Mouse (Mus musculus) hindbrain, embryonic 11.5 days (tissue): ENCODE measurements around the gene Pdxp. TPM values are rescaled to one million over a fixed set of nuclear protein-coding genes. Genes with fewer than 3 reads are reported as not detected.
A peak's percentile ranks its signal among the peaks of the same experiment; 100 is the strongest.

Source experiments
- ATAC-seq: fragments of 200-750 bp; cut with Nextera tagmentation; 2 replicates; pipeline ENCODE4 v1.8.0; 2017; ENCODE audit warnings: mild to moderate bottlenecking, moderate TSS enrichment, moderate library complexity; ENCODE audit not compliant: low FRiP score
- DNase-seq: peaks from one replicate; pipeline ENCODE4 v3.0.0-alpha.2; 2015; ENCODE audit warnings: low spot score
- H3K27ac ChIP-seq: fragments of 300-500 bp; sonication (generic); 2 replicates; pipeline ENCODE4 v1.5.1; 2014; ENCODE audit warnings: mild to moderate bottlenecking, low read depth, low read length
- H3K27me3 ChIP-seq: fragments of 300-500 bp; sonication (generic); 2 replicates; pipeline ENCODE4 v1.6.1; 2014; ENCODE audit warnings: mild to moderate bottlenecking, low read length, moderate library complexity, mixed read lengths; ENCODE audit not compliant: control insufficient read depth, insufficient read depth
- H3K36me3 ChIP-seq: fragments of 300-500 bp; sonication (generic); 2 replicates; pipeline ENCODE4 v1.6.1; 2014; ENCODE audit warnings: mild to moderate bottlenecking, low read length, moderate library complexity, mixed read lengths; ENCODE audit not compliant: control insufficient read depth, insufficient read depth
- H3K4me1 ChIP-seq: fragments of 300-500 bp; sonication (generic); replicated peaks from 2 replicates; pipeline ENCODE4 v1.6.1; 2014; ENCODE audit warnings: low read length, mixed read lengths; ENCODE audit not compliant: control insufficient read depth, insufficient read depth
- H3K4me2 ChIP-seq: fragments of 300-500 bp; sonication (generic); replicated peaks from 2 replicates; pipeline ENCODE4 v1.6.1; 2014; ENCODE audit warnings: mild to moderate bottlenecking, low read depth, low read length
- H3K4me3 ChIP-seq: fragments of 300-500 bp; sonication (generic); 2 replicates; pipeline ENCODE4 v1.5.1; 2014; ENCODE audit warnings: low read depth, low read length
- H3K9ac ChIP-seq: fragments of 300-500 bp; sonication (generic); 2 replicates; pipeline ENCODE4 v1.6.1; 2014; ENCODE audit warnings: low read depth, low read length
- H3K9me3 ChIP-seq: fragments of 300-500 bp; sonication (generic); 2 replicates; pipeline ENCODE4 v1.6.1; 2016; ENCODE audit warnings: low read length; ENCODE audit not compliant: control insufficient read depth
- WGBS: fragments of 180-500 bp; shearing (Covaris S2); extraction: QIAGEN DNeasy Blood & Tissue Kit; methylation state at CpG from one replicate; pipeline ENCODE4 v1.1.7; 2014; 5-methylcytosine and 5-hydroxymethylcytosine counted together
- polyA plus RNA-seq: library from polyadenylated mRNA; unstranded; fragments of >200 nt; fragmentation: Nextera tagmentation; extraction: Ambion mirVana; gene quantifications from 2 replicates; pipeline ENCODE4 v1.2.1, GENCODE M21; 2014

Pdxp gene
- polyA plus RNA-seq, 1 experiment from 2014 or later: 35.2 TPM

GRCm38 (mm10) chr15:78927788-78928457, 14.2 kb downstream of the Pdxp start:
- peak; percentile 55; the same call in 1 of the 2 replicates for ATAC-seq
- no peak overlapping the region for H3K27ac ChIP-seq
- under 1% methylated on average over 21 of the region's 35 CpGs for WGBS

GRCm38 (mm10) chr15:78928539-78928938, 14.8 kb downstream of the Pdxp start:
- H3K9me3 ChIP-seq: no peaks in the 10 kb centered on the region
- peaks cover 8% of the 10 kb centered on the region for H3K4me1 ChIP-seq
- DNase-seq (no peak), ATAC-seq (no peak)
- H3K9ac ChIP-seq: no peak overlapping the region
- WGBS: 53% methylated on average over 7 of the region's 8 CpGs
- H3K27ac ChIP-seq: no peak overlapping the region
- peak overlapping the region; percentile 65 for H3K4me2 ChIP-seq
- peak overlapping the region; percentile 27; the same call in 1 of the 2 replicates for H3K4me3 ChIP-seq
- 0 out of 2 replicates have a peak, but pooled peaks cover 2% of the 10 kb centered on the region for H3K27me3 ChIP-seq
- H3K36me3 ChIP-seq: no peaks in the 10 kb centered on the region

More at GRCm38 (mm10) chr15:78927788-78928457, 14.2 kb downstream of the Pdxp start:
- Histone ChIP-seq H3K4me3 (peak overlapping the region; percentile 27), H3K9me3 (no peaks in the 10 kb centered on the region), H3K9ac (peak overlapping the region; percentile 37; the same call in 1 of the 2 replicates), H3K4me1 (peaks cover 8% of the 10 kb centered on the region), H3K4me2 (peak overlapping the region; percentile 65), H3K27me3 (0 out of 2 replicates have a peak, but pooled peaks cover 2% of the 10 kb centered on the region), H3K36me3 (no peaks in the 10 kb centered on the region)
- DNase-seq: peak; percentile 68

- Histone ChIP-seq H3K4me1 (peaks cover 6% of the 10 kb centered on the region), H3K9ac (no peak overlapping the region), H3K4me3 (no peak overlapping the region), H3K4me2 (no peak overlapping the region), H3K36me3 (no peaks in the 10 kb centered on the region), H3K27me3 (0 out of 2 replicates have a peak, but pooled peaks cover 2% of the 10 kb centered on the region), H3K27ac (no peak overlapping the region), H3K9me3 (no peaks in the 10 kb centered on the region)
- no peak for ATAC-seq
- DNase-seq: no peak
- WGBS: 92% methylated on average over 6 of the region's 6 CpGs
Observed at GRCm38 (mm10) chr15:78930192-78930706, 16.5 kb downstream of the Pdxp start.

- H3K9me3 ChIP-seq: no peaks in the 10 kb centered on the region
- ATAC-seq (no peak), DNase-seq (no peak)
- 0 out of 2 replicates have a peak, but pooled peaks cover 2% of the 10 kb centered on the region for H3K27me3 ChIP-seq
- no peak overlapping the region for H3K4me2 ChIP-seq
- H3K36me3 ChIP-seq: no peaks in the 10 kb centered on the region
- H3K9ac ChIP-seq: no peak overlapping the region
- H3K4me1 ChIP-seq: peaks cover 5% of the 10 kb centered on the region
- WGBS: 88% methylated on average over 7 of the region's 7 CpGs
- H3K27ac ChIP-seq: no peak overlapping the region
- H3K4me3 ChIP-seq: no peak overlapping the region
Observed at GRCm38 (mm10) chr15:78930801-78931426, 17.2 kb downstream of the Pdxp start.

GRCm38 (mm10) chr15:78931577-78931976, 17.9 kb downstream of the Pdxp start:
- DNase-seq (peak; percentile 24), ATAC-seq (no peak)
- H3K9ac ChIP-seq: no peak overlapping the region
- H3K27ac ChIP-seq: no peak overlapping the region
- H3K4me2 ChIP-seq: no peak overlapping the region
- H3K4me1 ChIP-seq: peaks cover 2% of the 10 kb centered on the region; the same call in 1 of the 2 replicates
- no peaks in the 10 kb centered on the region for H3K36me3 ChIP-seq
- WGBS: 35% methylated on average over 3 of the region's 3 CpGs
- H3K27me3 ChIP-seq: 0 out of 2 replicates have a peak, but pooled peaks cover 2% of the 10 kb centered on the region
- no peak overlapping the region for H3K4me3 ChIP-seq
- no peaks in the 10 kb centered on the region for H3K9me3 ChIP-seq

GRCm38 (mm10) chr15:78934784-78935320, 21.1 kb downstream of the Pdxp start, which contains the start of gene Nol12:
TSS of gene Nol12 (plus strand) at chr15:78934933.
- Histone ChIP-seq H3K27me3 (no peaks in the 10 kb centered on the region), H3K4me2 (peak within 1 kb of the TSS; percentile 69), H3K27ac (peak within 1 kb of the TSS; percentile 62; the same call in 1 of the 2 replicates), H3K9ac (peak within 1 kb of the TSS; percentile 86), H3K4me1 (no peaks in the 10 kb centered on the region), H3K9me3 (no peaks in the 10 kb centered on the region), H3K4me3 (peak within 1 kb of the TSS; percentile 80), H3K36me3 (peaks cover 6% of the 10 kb centered on the region; the same call in 1 of the 2 replicates)
- under 1% methylated on average over 42 of the region's 42 CpGs for WGBS
- ATAC-seq: peak; percentile 88
- peak; percentile 92 for DNase-seq

DNA sequence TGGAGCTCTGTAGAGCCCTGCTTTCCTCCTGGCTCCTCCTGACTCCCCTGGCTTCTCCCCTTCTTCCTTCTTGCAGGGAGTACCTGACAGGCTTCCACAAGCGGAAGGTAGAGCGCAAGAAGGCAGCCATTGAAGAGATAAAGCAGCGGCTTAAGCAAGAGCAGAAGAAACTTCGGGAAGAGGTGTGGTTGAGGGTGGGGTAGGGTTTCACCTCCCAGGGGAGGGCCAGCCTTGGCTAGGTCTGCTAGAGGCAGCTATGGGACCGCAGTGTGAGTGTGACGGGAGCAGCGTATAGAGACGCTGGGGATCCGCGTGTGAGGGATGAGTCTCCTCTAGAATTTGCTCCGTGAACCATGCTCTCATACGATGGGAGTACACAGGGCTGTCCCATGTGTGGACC, 22.7 kb downstream of the Pdxp start:
- Histone ChIP-seq H3K36me3 (peaks cover 6% of the 10 kb centered on the region; the same call in 1 of the 2 replicates), H3K27ac (no peak overlapping the region)

DNA sequence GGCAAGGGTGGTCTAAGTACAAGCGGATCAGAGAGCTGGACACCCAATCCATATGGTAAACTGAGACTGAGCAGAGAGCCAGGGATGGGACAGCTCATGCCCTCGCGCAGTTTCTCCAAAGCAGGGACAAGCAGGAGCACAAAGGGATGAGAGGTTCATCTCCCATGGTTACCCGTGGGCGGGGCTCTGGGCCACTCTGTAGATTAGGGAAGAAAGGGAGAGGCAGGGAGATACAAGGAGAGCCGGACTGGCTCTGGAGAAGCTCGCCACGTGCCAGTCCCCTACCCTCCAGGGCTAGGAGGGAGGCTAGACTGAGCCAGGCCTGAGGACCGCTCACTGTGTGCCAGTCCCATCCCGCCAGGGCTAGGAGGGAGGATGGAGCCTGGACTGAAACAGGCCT, 23.6 kb downstream of the Pdxp start:
- no peak for ATAC-seq
- no peak overlapping the region for H3K4me3 ChIP-seq
- no peaks in the 10 kb centered on the region for H3K9me3 ChIP-seq
- no peak overlapping the region for H3K9ac ChIP-seq
- no peak for DNase-seq
- H3K27me3 ChIP-seq: no peaks in the 10 kb centered on the region
- WGBS: 90% methylated on average over 10 of the region's 10 CpGs
- no peaks in the 10 kb centered on the region for H3K4me1 ChIP-seq
- H3K4me2 ChIP-seq: no peak overlapping the region
- peaks cover 6% of the 10 kb centered on the region; the same call in 1 of the 2 replicates for H3K36me3 ChIP-seq
- no peak overlapping the region for H3K27ac ChIP-seq

More for the DNA sequence above, 22.7 kb downstream of the Pdxp start:
- Histone ChIP-seq H3K27me3 (no peaks in the 10 kb centered on the region), H3K4me3 (0 out of 2 replicates have a peak overlapping the region, but pooled peaks have one; percentile 2), H3K9ac (no peak overlapping the region; the same call in 1 of the 2 replicates), H3K9me3 (no peaks in the 10 kb centered on the region), H3K4me2 (no peak overlapping the region), H3K4me1 (no peaks in the 10 kb centered on the region)
- DNase-seq (no peak), ATAC-seq (no peak)
- WGBS: 90% methylated on average over 12 of the region's 12 CpGs
